Mouse (Mus musculus) cortical plate, adult 2 months (tissue): ENCODE results near the gene Eps8l3.
"Not testable (repeated sequence)": the region's sequence is repeated elsewhere in the genome, so short reads cannot be mapped to it uniquely, and the experiment has no call there.

Experiments used
- CTCF ChIP-seq: fragments of 200-500 bp; IDR thresholded peaks from 2 replicates; pipeline ENCODE4 v1.5.1; 2011; ENCODE audit warnings: mild to moderate bottlenecking, control low read depth, low read length; ENCODE audit not compliant: insufficient read depth; ENCODE audit errors: extremely low read depth
- POLR2A ChIP-seq: fragments of 200-500 bp; IDR thresholded peaks from 2 replicates; pipeline ENCODE4 v1.6.1; 2011; ENCODE audit warnings: mild to moderate bottlenecking, low read length, control low read depth; ENCODE audit not compliant: insufficient read depth; ENCODE audit errors: extremely low read depth

GRCm38 (mm10) chr3:107861483-107861882, 15.5 kb upstream of the Eps8l3 start:
- TF ChIP-seq CTCF, POLR2A: not testable (repeated sequence)
